Mouse (Mus musculus): Measurements from ENCODE around the gene Cers5. TPM values are rescaled to one million over a fixed set of nuclear protein-coding genes. Genes with fewer than 3 reads are reported as not detected.

Cers5 gene
- polyA plus RNA-seq, 1 experiment from 2014 or later: 75.6 TPM

- under 1% methylated on average over 41 of the region's 41 CpGs for whole genome bisulfite sequencing
- peak; percentile 93 for DNase-seq (ENCODE audit: low spot score)
- Histone ChIP-seq H3K4me3 (peak overlapping the region; percentile 98), H3K27ac (peak overlapping the region; percentile 98), H3K27me3 (ENCODE audit: low read depth, poor library complexity, severe bottlenecking) (no peaks in the 10 kb centered on the region), H3K9me3 (replicated peaks) (no peaks in the 10 kb centered on the region), H3K36me3 (peaks cover 9% of the 10 kb centered on the region), H3K4me1 (peaks cover 32% of the 10 kb centered on the region)
These were observed 306 bp downstream of the Cers5 start for GRCm38 (mm10) chr15:99772277-99772880.

GRCm38 (mm10) chr15:99771601-99772276 lies 946 bp downstream of the Cers5 start:
- peaks cover 32% of the 10 kb centered on the region for H3K4me1 ChIP-seq
- no peak for DNase-seq (ENCODE audit: low spot score)
- 0 out of 2 replicates have a peak, but pooled peaks cover 3% of the 10 kb centered on the region for H3K36me3 ChIP-seq
- H3K4me3 ChIP-seq: peak overlapping the region; percentile 98
- under 1% methylated on average over 57 of the region's 59 CpGs for WGBS
- no peaks in the 10 kb centered on the region for H3K9me3 ChIP-seq (replicated peaks)
- peak overlapping the region; percentile 98 for H3K27ac ChIP-seq
- H3K27me3 ChIP-seq (ENCODE audit: low read depth, poor library complexity, severe bottlenecking): no peaks in the 10 kb centered on the region

- peak overlapping the region; percentile 98 for H3K4me3 ChIP-seq
- H3K27ac ChIP-seq: peak overlapping the region; percentile 98
- DNase-seq (ENCODE audit: low spot score): no peak
- peaks cover 10% of the 10 kb centered on the region for H3K36me3 ChIP-seq
- 31% methylated on average over 5 of the region's 5 CpGs for WGBS
- H3K27me3 ChIP-seq (ENCODE audit: low read depth, poor library complexity, severe bottlenecking): no peaks in the 10 kb centered on the region
- H3K4me1 ChIP-seq: peaks cover 32% of the 10 kb centered on the region
- no peaks in the 10 kb centered on the region for H3K9me3 ChIP-seq (replicated peaks)
These were observed 1.6 kb downstream of the Cers5 start for GRCm38 (mm10) chr15:99771004-99771500.

- Histone ChIP-seq H3K27ac (no peak overlapping the region), H3K4me1 (peaks cover 32% of the 10 kb centered on the region), H3K9me3 (replicated peaks) (no peaks in the 10 kb centered on the region), H3K4me3 (no peak overlapping the region), H3K36me3 (peaks cover 29% of the 10 kb centered on the region), H3K27me3 (ENCODE audit: low read depth, poor library complexity, severe bottlenecking) (no peaks in the 10 kb centered on the region)
- no peak for DNase-seq (ENCODE audit: low spot score)
- 89% methylated on average over 1 of the region's 1 CpGs for whole genome bisulfite sequencing
These were observed 3.9 kb downstream of the Cers5 start for GRCm38 (mm10) chr15:99768761-99769160.

GRCm38 (mm10) chr15:99767467-99767866 lies 5.2 kb downstream of the Cers5 start:
- Histone ChIP-seq H3K4me3 (no peak overlapping the region), H3K4me1 (peaks cover 25% of the 10 kb centered on the region), H3K27me3 (ENCODE audit: low read depth, poor library complexity, severe bottlenecking) (no peaks in the 10 kb centered on the region), H3K9me3 (replicated peaks) (no peaks in the 10 kb centered on the region), H3K27ac (no peak overlapping the region), H3K36me3 (peaks cover 39% of the 10 kb centered on the region)
- WGBS: 88% methylated on average over 4 of the region's 4 CpGs
- no peak for DNase-seq (ENCODE audit: low spot score)

GRCm38 (mm10) chr15:99754204-99754603 lies 18.5 kb downstream of the Cers5 start:
- no peak overlapping the region for H3K27ac ChIP-seq

GRCm38 (mm10) chr15:99740229-99740628 lies 32.5 kb downstream of the Cers5 start:
- Histone ChIP-seq H3K27me3 (ENCODE audit: low read depth, poor library complexity, severe bottlenecking) (no peaks in the 10 kb centered on the region), H3K36me3 (peaks cover 99% of the 10 kb centered on the region), H3K4me3 (no peak overlapping the region), H3K4me1 (no peaks in the 10 kb centered on the region), H3K27ac (no peak overlapping the region), H3K9me3 (replicated peaks) (no peaks in the 10 kb centered on the region)
- WGBS: 95% methylated on average over 4 of the region's 4 CpGs
- no peak for DNase-seq (ENCODE audit: low spot score)

More at GRCm38 (mm10) chr15:99754204-99754603, 18.5 kb downstream of the Cers5 start:
- no peak for DNase-seq (ENCODE audit: low spot score)
- WGBS: 79% methylated on average over 3 of the region's 3 CpGs
- Histone ChIP-seq H3K36me3 (peaks cover 27% of the 10 kb centered on the region), H3K27me3 (ENCODE audit: low read depth, poor library complexity, severe bottlenecking) (no peaks in the 10 kb centered on the region), H3K4me1 (no peaks in the 10 kb centered on the region), H3K4me3 (no peak overlapping the region), H3K9me3 (replicated peaks) (no peaks in the 10 kb centered on the region)

- Histone ChIP-seq H3K4me1 (no peaks in the 10 kb centered on the region), H3K36me3 (peaks cover 100% of the 10 kb centered on the region), H3K27ac (no peak overlapping the region), H3K4me3 (no peak overlapping the region), H3K27me3 (ENCODE audit: low read depth, poor library complexity, severe bottlenecking) (no peaks in the 10 kb centered on the region), H3K9me3 (replicated peaks) (no peaks in the 10 kb centered on the region)
- no peak for DNase-seq (ENCODE audit: low spot score)
- WGBS: 95% methylated on average over 11 of the region's 11 CpGs
These were observed 36.0 kb downstream of the Cers5 start for GRCm38 (mm10) chr15:99736675-99737074.

- H3K27me3 ChIP-seq (ENCODE audit: low read depth, poor library complexity, severe bottlenecking): no peaks in the 10 kb centered on the region
- H3K36me3 ChIP-seq: peaks cover 98% of the 10 kb centered on the region
- H3K27ac ChIP-seq: no peak overlapping the region
- no peak for DNase-seq (ENCODE audit: low spot score)
- H3K9me3 ChIP-seq (replicated peaks): no peaks in the 10 kb centered on the region
- H3K4me1 ChIP-seq: no peaks in the 10 kb centered on the region
- no peak overlapping the region for H3K4me3 ChIP-seq
- 87% methylated on average over 2 of the region's 2 CpGs for WGBS
These were observed 37.1 kb downstream of the Cers5 start for GRCm38 (mm10) chr15:99735631-99736030.

GRCm38 (mm10) chr15:99733186-99733585 lies 39.5 kb downstream of the Cers5 start:
- H3K4me1 ChIP-seq: no peaks in the 10 kb centered on the region

GRCm38 (mm10) chr15:99731678-99732077 lies 41.0 kb downstream of the Cers5 start:
- no peak for DNase-seq (ENCODE audit: low spot score)
- peaks cover 90% of the 10 kb centered on the region for H3K36me3 ChIP-seq
- peaks cover 1% of the 10 kb centered on the region; the same call in 1 of the 2 replicates for H3K4me1 ChIP-seq
- no peaks in the 10 kb centered on the region; the same call in 1 of the 2 replicates for H3K9me3 ChIP-seq (replicated peaks)
- 91% methylated on average over 3 of the region's 3 CpGs for WGBS
- H3K27ac ChIP-seq: no peak overlapping the region
- H3K4me3 ChIP-seq: no peak overlapping the region
- H3K27me3 ChIP-seq (ENCODE audit: low read depth, poor library complexity, severe bottlenecking): no peaks in the 10 kb centered on the region

More at GRCm38 (mm10) chr15:99733186-99733585, 39.5 kb downstream of the Cers5 start:
- Histone ChIP-seq H3K9me3 (replicated peaks) (no peaks in the 10 kb centered on the region; the same call in 1 of the 2 replicates), H3K27me3 (ENCODE audit: low read depth, poor library complexity, severe bottlenecking) (no peaks in the 10 kb centered on the region), H3K27ac (no peak overlapping the region), H3K4me3 (no peak overlapping the region), H3K36me3 (peaks cover 96% of the 10 kb centered on the region)
- DNase-seq (ENCODE audit: low spot score): no peak
- 93% methylated on average over 5 of the region's 5 CpGs for WGBS

GRCm38 (mm10) chr15:99731167-99731566 lies 41.5 kb downstream of the Cers5 start:
- DNase-seq (ENCODE audit: low spot score): no peak
- Histone ChIP-seq H3K27me3 (ENCODE audit: low read depth, poor library complexity, severe bottlenecking) (no peaks in the 10 kb centered on the region), H3K4me1 (peaks cover 6% of the 10 kb centered on the region; the same call in 1 of the 2 replicates), H3K36me3 (peaks cover 85% of the 10 kb centered on the region), H3K4me3 (no peak overlapping the region), H3K9me3 (replicated peaks) (no peaks in the 10 kb centered on the region; the same call in 1 of the 2 replicates), H3K27ac (no peak overlapping the region)
- WGBS: 91% methylated on average over 2 of the region's 2 CpGs
